Mouse (Mus musculus) layer of hippocampus, postnatal 36 days (tissue): ENCODE data around the gene Cbarp. TPM values are rescaled to one million over a fixed set of nuclear protein-coding genes. Genes with fewer than 3 reads are reported as not detected.

Experiments used
- DNase-seq, 2 experiments: peaks; one replicate each; pipeline ENCODE4 v3.0.0; 2022
- total RNA-seq, 2 experiments: library from RNA; stranded (reverse); gene quantifications; 2 replicates each; pipeline ENCODE4 v1.2.3; 2021

Cbarp gene
- total RNA-seq, 2 experiments from 2014 or later = 336 to 379 TPM

DNA sequence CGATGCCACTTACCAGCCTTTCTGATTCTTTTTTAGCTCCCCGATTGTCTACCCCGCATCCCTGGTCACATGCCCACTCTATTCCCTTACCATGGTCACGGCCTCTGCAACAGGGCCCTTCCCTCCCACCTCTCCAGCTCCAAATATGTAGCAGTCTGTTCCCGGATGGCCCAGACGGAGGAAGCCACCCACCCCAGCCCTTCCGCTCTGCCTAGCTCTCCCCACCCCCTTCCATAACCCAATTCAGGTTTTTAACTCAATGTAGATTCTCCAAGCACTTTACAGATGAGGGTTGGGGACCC is 16.1 kb upstream of the Cbarp start:
- no peak for DNase-seq

GRCm38 (mm10) chr10:80156002-80156751 is 15.5 kb upstream of the Cbarp start:
- DNase-seq = no peak

DNA sequence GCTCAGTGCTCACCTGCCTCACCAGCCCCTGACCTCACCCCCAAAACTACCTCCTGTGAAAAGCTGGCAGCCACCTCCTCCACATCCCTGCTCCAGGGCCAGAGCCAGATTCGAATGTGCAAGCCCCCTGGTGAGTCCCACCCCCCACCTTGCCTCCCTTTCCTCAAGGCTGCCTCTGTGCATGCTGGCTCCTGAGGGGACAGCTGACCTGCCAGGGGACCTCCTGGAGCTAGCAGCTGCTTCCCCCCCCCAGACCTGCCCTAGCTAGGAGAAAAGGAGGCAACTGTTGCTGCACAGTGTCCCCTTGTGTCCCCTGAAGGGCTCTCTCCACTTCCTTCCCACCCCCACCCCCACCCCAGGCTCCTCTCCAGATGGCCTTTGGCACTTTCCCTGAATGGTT is 14.6 kb upstream of the Cbarp start:
- DNase-seq = no peak

DNA sequence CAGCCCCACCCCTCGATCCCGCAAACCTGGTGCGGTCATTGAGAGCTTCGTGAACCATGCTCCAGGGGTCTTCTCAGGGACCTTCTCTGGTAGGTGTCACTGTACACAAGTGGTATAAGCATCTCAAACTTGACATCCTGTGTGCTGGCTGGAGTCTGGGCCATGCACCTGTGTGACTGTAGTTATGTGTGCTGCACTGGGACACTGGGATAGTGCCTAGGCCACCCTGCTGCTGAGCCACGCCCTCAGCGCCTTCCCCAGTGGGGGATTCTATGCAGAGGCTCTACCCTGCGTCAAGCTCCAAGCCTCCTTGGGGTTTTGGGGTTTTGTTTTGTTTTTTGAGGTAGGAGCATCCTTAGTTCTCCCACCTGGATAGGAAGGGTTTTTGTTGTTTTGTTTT is 13.7 kb upstream of the Cbarp start:
- DNase-seq = no peak

- DNase-seq = no peak
These were observed 13.1 kb upstream of the Cbarp start for GRCm38 (mm10) chr10:80153713-80154112.

GRCm38 (mm10) chr10:80152873-80153260 is 12.2 kb upstream of the Cbarp start:
- DNase-seq = no peak

GRCm38 (mm10) chr10:80152071-80152872 is 11.6 kb upstream of the Cbarp start:
- DNase-seq = no peak

GRCm38 (mm10) chr10:80151211-80152034 is 10.8 kb upstream of the Cbarp start:
- DNase-seq = no peak

DNA sequence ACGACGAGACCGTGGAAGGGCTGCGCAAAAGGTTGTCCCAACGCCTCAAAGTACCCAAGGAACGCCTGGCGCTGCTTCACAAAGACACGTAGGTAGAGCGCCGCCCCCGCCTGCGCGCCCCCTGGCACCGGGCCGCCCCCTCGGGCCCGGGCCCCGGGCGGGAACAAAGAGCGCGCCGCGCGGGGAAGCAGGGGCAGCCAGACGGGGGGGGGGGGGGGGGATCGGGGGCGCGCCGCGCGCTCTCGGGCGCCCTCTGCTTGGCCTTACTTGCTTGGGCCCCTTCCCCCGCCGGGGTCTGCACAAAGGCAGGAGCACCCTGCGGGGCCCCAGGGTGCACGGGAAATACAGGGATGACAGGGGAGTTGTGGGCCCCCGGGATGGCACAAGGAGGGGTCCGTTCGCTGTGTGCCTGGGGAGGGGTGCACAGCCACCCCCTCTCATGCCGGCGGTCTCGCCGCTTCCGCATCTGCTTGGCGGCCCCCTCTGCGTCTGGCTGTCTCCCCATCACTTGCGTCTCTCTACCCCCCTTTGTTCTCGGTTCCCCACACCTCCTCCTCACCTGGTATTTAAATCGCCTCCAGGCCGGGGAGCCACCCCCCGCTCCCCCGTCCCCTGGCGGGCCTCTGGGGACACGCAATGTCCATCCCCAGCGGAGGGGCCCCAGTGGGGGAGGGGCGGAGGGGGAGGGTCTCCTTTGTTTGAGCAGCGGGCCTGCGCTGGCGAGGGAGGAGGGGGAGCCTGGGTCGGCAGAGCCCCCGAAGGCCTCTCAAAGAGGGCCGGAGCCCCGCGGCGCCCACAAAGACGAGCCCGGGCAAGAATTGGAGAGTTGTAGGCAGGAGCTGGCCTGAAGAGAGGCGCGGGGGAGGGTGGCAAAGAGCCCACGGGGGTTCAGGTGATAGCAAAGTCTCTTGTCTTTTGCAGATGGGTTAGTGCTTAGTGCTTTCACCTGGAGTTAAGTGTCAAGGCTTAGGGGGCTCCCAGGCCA is 9.9 kb upstream of the Cbarp start:
- no peak for DNase-seq

- peak; percentile 97 to 98 for DNase-seq
These were observed 8.9 kb upstream of the Cbarp start for GRCm38 (mm10) chr10:80149291-80150225.

- peak; percentile 93 to 94 for DNase-seq
These were observed 8.1 kb upstream of the Cbarp start for GRCm38 (mm10) chr10:80148610-80149290.

- no peak for DNase-seq
These were observed 7.3 kb upstream of the Cbarp start, which contains the start of gene Midn for GRCm38 (mm10) chr10:80147719-80148601. Gene Midn, plus strand, starts transcription at chr10:80148272.

- no peak for DNase-seq
These were observed 6.6 kb upstream of the Cbarp start for GRCm38 (mm10) chr10:80147146-80147718.

DNA sequence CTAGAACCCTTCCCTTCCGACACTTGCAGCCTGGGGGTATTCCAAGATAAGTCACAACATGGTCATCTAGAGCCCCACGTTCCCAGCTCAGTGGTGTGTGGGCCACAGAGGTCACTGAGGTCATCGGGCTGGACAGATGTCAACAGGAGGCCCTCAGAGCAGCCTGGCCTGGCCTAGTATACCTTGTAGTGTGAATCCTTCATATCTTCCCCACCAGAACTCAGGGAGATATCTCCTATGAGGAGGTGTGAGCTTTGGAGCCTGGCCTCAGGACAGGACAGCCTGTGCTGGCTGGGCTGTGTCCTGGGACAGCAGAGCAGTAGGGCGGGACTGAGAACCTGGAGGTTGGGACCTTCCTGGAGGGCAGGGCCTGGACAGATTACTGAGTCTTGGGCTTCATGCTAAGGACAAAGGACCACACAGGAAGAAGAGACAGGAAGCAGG is 6.0 kb upstream of the Cbarp start:
- DNase-seq = no peak

DNA sequence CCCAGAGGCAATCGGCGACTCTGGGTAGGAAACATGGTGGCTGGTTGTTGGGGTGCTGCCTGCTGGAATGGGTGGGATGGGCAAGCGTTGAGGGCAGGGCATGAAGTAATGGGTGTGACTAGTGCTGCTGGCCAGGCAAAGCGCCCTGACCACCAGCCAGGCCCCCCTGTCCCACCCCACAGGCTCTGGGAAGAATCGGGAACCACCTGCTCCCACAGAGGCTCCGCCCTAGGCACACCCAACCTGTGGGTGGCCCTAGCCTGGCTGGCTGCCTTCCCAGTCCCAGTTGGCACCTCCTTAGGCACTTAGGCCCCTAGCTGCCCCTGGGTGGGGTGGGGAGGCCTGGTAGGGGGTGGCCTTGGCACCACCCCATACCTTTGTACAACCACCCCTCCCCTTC is 5.3 kb upstream of the Cbarp start:
- no peak for DNase-seq

DNA sequence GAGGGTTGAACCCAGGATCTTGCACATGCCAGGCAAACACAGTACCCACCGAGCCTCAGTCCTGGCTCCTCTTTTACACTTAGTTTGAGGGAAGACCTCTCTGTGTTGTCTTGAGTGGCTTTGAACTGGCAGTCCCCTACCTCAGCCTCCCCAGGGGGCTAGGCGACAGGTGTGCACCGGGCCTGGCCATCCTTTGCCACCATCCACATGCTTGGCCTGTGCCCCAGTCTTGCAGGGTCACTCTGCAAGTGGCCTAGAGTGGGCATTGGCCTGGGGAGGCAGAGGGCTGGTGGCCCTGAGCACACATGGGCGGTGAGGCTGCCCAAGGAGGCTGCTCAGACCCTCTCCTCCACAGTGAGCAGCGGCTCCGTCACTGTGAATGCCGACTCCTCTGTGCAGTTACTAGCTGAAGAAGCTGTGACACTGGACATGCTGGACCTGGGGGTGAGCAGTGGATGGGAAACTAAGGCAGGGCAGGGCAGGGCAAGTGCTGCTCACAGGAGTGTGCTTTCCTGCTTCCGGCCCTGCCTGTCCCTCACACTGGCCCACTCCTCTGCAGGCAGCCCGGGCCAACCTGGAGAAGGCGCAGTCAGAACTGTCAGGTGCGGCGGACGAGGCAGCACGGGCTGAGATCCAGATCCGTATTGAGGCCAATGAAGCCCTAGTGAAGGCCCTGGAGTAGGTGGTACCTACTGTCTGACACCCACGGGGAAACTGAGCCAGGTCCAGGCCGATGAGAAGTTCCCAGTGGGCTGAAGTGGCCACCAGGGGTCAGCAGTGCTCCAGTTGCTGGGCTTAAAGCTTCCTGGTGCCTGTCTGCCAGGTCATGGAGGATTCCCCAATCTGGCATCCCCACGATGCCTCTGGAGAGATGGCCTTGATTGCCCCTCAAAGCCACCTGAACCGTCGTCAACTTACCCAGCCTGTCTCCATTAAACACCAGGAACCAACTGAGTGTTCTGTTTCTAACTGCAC is 4.5 kb upstream of the Cbarp start:
- peak; percentile 71 to 72 for DNase-seq

GRCm38 (mm10) chr10:80144159-80144558 is 3.5 kb upstream of the Cbarp start:
- DNase-seq = no peak
